Mouse (Mus musculus) large intestine, adult 2 months (tissue): Measurements from ENCODE around the gene Nmur1. TPM values are rescaled to one million over a fixed set of nuclear protein-coding genes. Genes with fewer than 3 reads are reported as not detected.

Experiments used
- DNase-seq: peaks from one replicate; pipeline ENCODE4 v3.0.0-alpha.2; 2012; ENCODE audit warnings: low read depth, low spot score
- WGBS: fragments of 180-500 bp; shearing (Covaris S2); methylation state at CpG from one replicate; pipeline ENCODE4 v1.1.7; 2018; 5-methylcytosine and 5-hydroxymethylcytosine counted together
- polyA plus RNA-seq: library from polyadenylated mRNA; depleted of rRNA; stranded (reverse); fragments of >200 nt; gene quantifications from 2 replicates; pipeline ENCODE4 v1.2.3, GENCODE M21; 2012

The Nmur1 gene
- polyA plus RNA-seq, 1 experiment, result 4.4 TPM

GRCm38 (mm10) chr1:86441724-86441979 is 15.6 kb upstream of the Nmur1 start:
- 1% methylated on average over 5 of the region's 5 CpGs for WGBS
- no peak for DNase-seq

- DNase-seq, result no peak
Measured at GRCm38 (mm10) chr1:86440887-86441723, 15.1 kb upstream of the Nmur1 start.

GRCm38 (mm10) chr1:86440171-86440886 is 14.3 kb upstream of the Nmur1 start:
- DNase-seq, result peak; percentile 92
- 3% methylated on average over 18 of the region's 18 CpGs for WGBS

More at GRCm38 (mm10) chr1:86440887-86441723, 15.1 kb upstream of the Nmur1 start:
- under 1% methylated on average over 29 of the region's 29 CpGs for WGBS

GRCm38 (mm10) chr1:86439487-86440170 is 13.6 kb upstream of the Nmur1 start:
- WGBS, result 25% methylated on average over 8 of the region's 8 CpGs
- DNase-seq, result no peak

GRCm38 (mm10) chr1:86438501-86438900 is 12.5 kb upstream of the Nmur1 start:
- WGBS, result 75% methylated on average over 2 of the region's 2 CpGs
- no peak for DNase-seq

GRCm38 (mm10) chr1:86438014-86438319 is 11.9 kb upstream of the Nmur1 start:
- 23% methylated on average over 6 of the region's 6 CpGs for WGBS
- DNase-seq, result no peak

- WGBS, result 21% methylated on average over 9 of the region's 9 CpGs
- no peak for DNase-seq
Measured at GRCm38 (mm10) chr1:86437219-86438013, 11.4 kb upstream of the Nmur1 start.

- DNase-seq, result no peak
Measured at GRCm38 (mm10) chr1:86435302-86435821, 9.3 kb upstream of the Nmur1 start.

GRCm38 (mm10) chr1:86434439-86435201 is 8.6 kb upstream of the Nmur1 start:
- peak; percentile 96 for DNase-seq
- 3% methylated on average over 46 of the region's 46 CpGs for WGBS

More at GRCm38 (mm10) chr1:86435302-86435821, 9.3 kb upstream of the Nmur1 start:
- 18% methylated on average over 13 of the region's 13 CpGs for WGBS

GRCm38 (mm10) chr1:86434001-86434400 is 8.0 kb upstream of the Nmur1 start:
- DNase-seq, result no peak
- WGBS, result under 1% methylated on average over 12 of the region's 12 CpGs

GRCm38 (mm10) chr1:86433359-86433758 is 7.3 kb upstream of the Nmur1 start:
- 76% methylated on average over 7 of the region's 7 CpGs for WGBS

GRCm38 (mm10) chr1:86432778-86433177 is 6.8 kb upstream of the Nmur1 start:
- 57% methylated on average over 4 of the region's 4 CpGs for WGBS

More at GRCm38 (mm10) chr1:86433359-86433758, 7.3 kb upstream of the Nmur1 start:
- no peak for DNase-seq

GRCm38 (mm10) chr1:86430056-86430455 is 4.0 kb upstream of the Nmur1 start:
- no peak for DNase-seq
- WGBS, result 48% methylated on average over 2 of the region's 2 CpGs

More at GRCm38 (mm10) chr1:86432778-86433177, 6.8 kb upstream of the Nmur1 start:
- DNase-seq, result no peak

GRCm38 (mm10) chr1:86424835-86425547 is 1.0 kb downstream of the Nmur1 start:
- DNase-seq, result no peak
- 51% methylated on average over 11 of the region's 11 CpGs for WGBS

GRCm38 (mm10) chr1:86424336-86424735 is 1.7 kb downstream of the Nmur1 start:
- DNase-seq, result no peak
- 70% methylated on average over 1 of the region's 1 CpGs for WGBS

- 75% methylated on average over 5 of the region's 5 CpGs for WGBS
- no peak for DNase-seq
Measured at GRCm38 (mm10) chr1:86423879-86424278, 2.1 kb downstream of the Nmur1 start.

- WGBS, result 28% methylated on average over 10 of the region's 10 CpGs
- DNase-seq, result no peak
Measured at GRCm38 (mm10) chr1:86421007-86421406, 5.0 kb downstream of the Nmur1 start.

- WGBS, result 65% methylated on average over 6 of the region's 6 CpGs
- DNase-seq, result no peak
Measured at GRCm38 (mm10) chr1:86416321-86416720, 9.7 kb downstream of the Nmur1 start.
